Mouse (Mus musculus) bone marrow, adult 2 months (tissue): ENCODE results near the gene Brpf3.

Source experiments
- CTCF ChIP-seq: fragments of 200-500 bp; IDR thresholded peaks from 2 replicates; pipeline ENCODE4 v1.5.1; 2011; ENCODE audit warnings: low read length, control low read depth; ENCODE audit not compliant: control insufficient read depth, insufficient read depth
- POLR2A ChIP-seq: fragments of 200-500 bp; IDR thresholded peaks from 2 replicates; pipeline ENCODE4 v1.6.1; 2011; ENCODE audit warnings: low read depth, mild to moderate bottlenecking, control low read depth, low read length, borderline replicate concordance; ENCODE audit not compliant: control insufficient read depth

GRCm38 (mm10) chr17:28843665-28844064 is 42.8 kb downstream of the Brpf3 start:
- no peak for TF ChIP-seq CTCF
- no peak for TF ChIP-seq POLR2A
